Mouse (Mus musculus) liver, adult 2 months (tissue): ENCODE measurements around the gene Atp6v1g1.

ENCODE experiments used
- CTCF ChIP-seq: fragments of 200-500 bp; IDR thresholded peaks from 2 replicates; pipeline ENCODE4 v1.5.1; 2011; ENCODE audit warnings: low read depth, low read length, control low read depth
- POLR2A ChIP-seq: fragments of 200-500 bp; IDR thresholded peaks from 2 replicates; pipeline ENCODE4 v1.6.1; 2011; ENCODE audit warnings: low read length, control low read depth; ENCODE audit not compliant: insufficient read depth; ENCODE audit errors: extremely low read depth

- TF ChIP-seq CTCF (no peak), POLR2A (no peak)
These were observed 10.5 kb downstream of the Atp6v1g1 start for GRCm38 (mm10) chr4:63555111-63555510.
